Mouse (Mus musculus) NIH3T3 (cell line): ENCODE measurements at regions not wholly inside any gene's neighbourhood (a gene's known extent, or its start where the extent isn't known, plus 50 kb on each side); places are given as distances from the start of the nearest gene placed in this dataset.

Experiments used
- DNase-seq: peaks from one replicate; pipeline ENCODE4 v3.0.0-alpha.2; 2012; ENCODE audit warnings: low read depth

GRCm38 (mm10) chr1:169872865-169873264 lies 55.6 kb upstream of the Ccdc190 start:
- no peak for DNase-seq

- DNase-seq, result peak; percentile 11
Observed at GRCm38 (mm10) chr1:169868636-169869035, 59.8 kb upstream of the Ccdc190 start.

GRCm38 (mm10) chr1:169867453-169867852 lies 61.0 kb upstream of the Ccdc190 start:
- DNase-seq, result no peak

- DNase-seq, result no peak
Observed at GRCm38 (mm10) chr1:169866840-169867239, 61.6 kb upstream of the Ccdc190 start.

GRCm38 (mm10) chr1:169859041-169859440 lies 69.4 kb upstream of the Ccdc190 start:
- DNase-seq, result no peak

GRCm38 (mm10) chr1:169851663-169852062 lies 76.8 kb upstream of the Ccdc190 start:
- DNase-seq, result peak; percentile 78

GRCm38 (mm10) chr1:169848254-169849015 lies 80.0 kb upstream of the Ccdc190 start:
- peak; percentile 91 for DNase-seq

- peak; percentile 37 for DNase-seq
Observed at GRCm38 (mm10) chr1:169842490-169842889, 86.0 kb upstream of the Ccdc190 start.

- DNase-seq, result no peak
Observed at GRCm38 (mm10) chr1:169840948-169841347, 87.5 kb upstream of the Ccdc190 start.

- peak; percentile 77 for DNase-seq
Observed at GRCm38 (mm10) chr1:169840056-169840728, 88.3 kb upstream of the Ccdc190 start.

GRCm38 (mm10) chr1:169833385-169833784 lies 85.9 kb upstream of the Rgs4 start:
- no peak for DNase-seq

- no peak for DNase-seq
Observed at GRCm38 (mm10) chr1:169831326-169832066, 84.1 kb upstream of the Rgs4 start.

GRCm38 (mm10) chr1:169830596-169830995 lies 83.2 kb upstream of the Rgs4 start:
- peak; percentile 31 for DNase-seq

GRCm38 (mm10) chr1:169822034-169822433 lies 74.6 kb upstream of the Rgs4 start:
- DNase-seq, result no peak

- no peak for DNase-seq
Observed at GRCm38 (mm10) chr1:169819404-169819949, 72.0 kb upstream of the Rgs4 start.

GRCm38 (mm10) chr1:169816939-169817338 lies 69.5 kb upstream of the Rgs4 start:
- DNase-seq, result peak; percentile 69

GRCm38 (mm10) chr1:169812512-169813101 lies 65.2 kb upstream of the Rgs4 start:
- no peak for DNase-seq

GRCm38 (mm10) chr1:169803428-169804138 lies 56.1 kb upstream of the Rgs4 start:
- no peak for DNase-seq

GRCm38 (mm10) chr1:169802868-169803267 lies 55.4 kb upstream of the Rgs4 start:
- no peak for DNase-seq

GRCm38 (mm10) chr1:169802053-169802830 lies 54.8 kb upstream of the Rgs4 start:
- no peak for DNase-seq
